Mouse (Mus musculus) heart, adult 8-10 months (tissue): ENCODE measurements around the gene Inpp5d. TPM values are rescaled to one million over a fixed set of nuclear protein-coding genes. Genes with fewer than 3 reads are reported as not detected.

Experiments used
- total RNA-seq, 4 experiments: library from RNA; stranded (reverse); gene quantifications; 2 replicates each; pipeline ENCODE4 v1.2.4; 2022

The Inpp5d gene
- total RNA-seq, 4 experiments from 2014 or later = 8.8 to 12.5 (median 9.7) TPM

Other genes with a start within 250 kb of the Inpp5d start
- not detected for gene Kcnj13, start 225.6 kb upstream of the Inpp5d start, total RNA-seq
- gene Snorc, start 150.0 kb upstream of the Inpp5d start, total RNA-seq = not detected
- gene Neu2, start 110.4 kb upstream of the Inpp5d start, total RNA-seq = not detected
- under 1 TPM; 0.46 to 0.59 (median 0.54) TPM for gene Ngef, start 46.4 kb upstream of the Inpp5d start, total RNA-seq
- gene Atg16l1, start 135.6 kb downstream of the Inpp5d start, total RNA-seq = 10 to 100 TPM; 24.6 to 29.5 (median 28.9) TPM
- gene Sag, start 183.4 kb downstream of the Inpp5d start, total RNA-seq = under 1 TPM; 0.14 to 0.63 (median 0.25) TPM
- 10 to 100 TPM; 33.5 to 43.2 (median 42.0) TPM for gene Dgkd, start 233.0 kb downstream of the Inpp5d start, total RNA-seq